Mouse (Mus musculus) c-Kit-positive CD71-positive TER-119-positive erythroid progenitor cells, embryonic 14.5 days (primary cell): Measurements from ENCODE around the gene Tgfb1.

Experiments
- DNase-seq: peaks from one replicate; pipeline ENCODE4 v3.0.0-alpha.2; 2013; ENCODE audit warnings: low spot score

The Tgfb1 gene

GRCm38 (mm10) chr7:25675405-25675804 lies 11.4 kb upstream of the Tgfb1 start:
- DNase-seq = no peak

DNA sequence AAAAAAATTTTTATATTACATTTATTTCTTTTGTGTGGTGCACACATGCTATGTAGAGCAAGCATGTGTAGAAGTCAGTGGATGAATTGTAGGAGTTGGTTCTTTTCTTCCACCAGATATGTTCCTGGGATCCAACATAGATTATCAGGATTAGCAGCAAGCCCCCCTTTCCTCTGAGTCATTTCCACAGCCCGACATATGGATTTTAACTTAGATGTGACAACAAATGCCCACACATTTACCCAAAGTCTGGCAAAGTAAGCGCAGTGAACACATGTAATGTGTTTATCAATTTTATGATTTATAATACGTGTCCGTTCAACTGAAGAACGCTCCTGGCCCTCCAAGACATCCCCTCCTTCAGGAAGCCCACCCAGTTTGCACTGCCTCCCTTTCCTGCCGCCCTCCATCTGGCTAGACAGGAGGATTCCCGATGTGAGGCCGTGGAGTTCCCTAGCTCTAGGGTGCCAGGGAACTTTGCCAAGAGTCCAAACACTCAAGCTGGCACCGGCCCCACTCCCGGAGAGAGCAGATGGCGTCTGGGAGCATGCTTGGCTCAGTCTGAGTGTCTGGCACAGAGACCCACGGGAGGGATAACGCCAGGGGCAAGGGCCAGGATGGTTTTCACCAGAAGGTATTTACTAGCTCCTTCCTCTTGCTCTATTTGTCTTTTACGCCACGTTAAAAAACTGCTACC lies 10.6 kb upstream of the Tgfb1 start:
- no peak for DNase-seq

DNA sequence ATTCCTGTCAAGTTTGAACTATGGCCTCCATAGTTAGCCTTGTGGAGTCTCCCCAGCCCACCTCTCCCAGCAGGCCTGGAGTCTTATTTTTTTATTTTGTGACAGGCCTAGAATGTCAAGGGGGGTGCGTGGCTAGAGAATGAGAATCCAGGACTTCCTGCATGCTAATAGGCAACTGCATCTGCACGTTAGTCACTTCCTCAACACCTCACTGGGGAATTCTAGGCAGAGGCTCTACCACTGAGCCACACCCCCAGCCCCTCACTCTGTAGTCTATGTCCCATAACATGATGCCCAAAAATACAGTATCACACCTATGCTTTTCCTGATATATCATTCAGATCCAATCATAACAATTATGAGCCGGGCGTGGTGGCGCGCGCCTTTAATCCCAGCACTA lies 9.8 kb upstream of the Tgfb1 start:
- no peak for DNase-seq

DNA sequence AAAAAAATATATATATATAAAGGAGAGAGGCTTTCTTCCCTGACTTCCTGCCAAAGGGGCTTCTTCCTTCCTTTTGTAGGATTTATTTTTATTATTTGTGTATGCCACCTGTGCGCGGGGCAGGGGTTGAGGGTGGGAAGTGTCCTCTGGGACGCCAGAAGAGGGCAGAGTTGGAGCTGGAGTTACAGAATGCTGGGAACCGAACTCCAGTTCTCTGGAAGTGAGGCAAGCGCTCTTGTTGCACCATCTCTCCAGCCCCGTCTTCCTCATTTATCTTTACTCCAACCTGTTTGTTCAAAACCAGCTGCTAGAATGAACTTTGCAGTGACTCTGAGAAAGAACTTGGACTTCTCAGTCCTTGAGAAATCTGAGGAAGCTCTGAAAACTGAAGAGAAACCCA lies 6.8 kb upstream of the Tgfb1 start:
- DNase-seq = no peak

- DNase-seq = peak; percentile 97
These were observed 6.1 kb upstream of the Tgfb1 start, which contains the start of gene B9d2 for GRCm38 (mm10) chr7:25680514-25681258. TSS of gene B9d2 (plus strand) at chr7:25680780.

DNA sequence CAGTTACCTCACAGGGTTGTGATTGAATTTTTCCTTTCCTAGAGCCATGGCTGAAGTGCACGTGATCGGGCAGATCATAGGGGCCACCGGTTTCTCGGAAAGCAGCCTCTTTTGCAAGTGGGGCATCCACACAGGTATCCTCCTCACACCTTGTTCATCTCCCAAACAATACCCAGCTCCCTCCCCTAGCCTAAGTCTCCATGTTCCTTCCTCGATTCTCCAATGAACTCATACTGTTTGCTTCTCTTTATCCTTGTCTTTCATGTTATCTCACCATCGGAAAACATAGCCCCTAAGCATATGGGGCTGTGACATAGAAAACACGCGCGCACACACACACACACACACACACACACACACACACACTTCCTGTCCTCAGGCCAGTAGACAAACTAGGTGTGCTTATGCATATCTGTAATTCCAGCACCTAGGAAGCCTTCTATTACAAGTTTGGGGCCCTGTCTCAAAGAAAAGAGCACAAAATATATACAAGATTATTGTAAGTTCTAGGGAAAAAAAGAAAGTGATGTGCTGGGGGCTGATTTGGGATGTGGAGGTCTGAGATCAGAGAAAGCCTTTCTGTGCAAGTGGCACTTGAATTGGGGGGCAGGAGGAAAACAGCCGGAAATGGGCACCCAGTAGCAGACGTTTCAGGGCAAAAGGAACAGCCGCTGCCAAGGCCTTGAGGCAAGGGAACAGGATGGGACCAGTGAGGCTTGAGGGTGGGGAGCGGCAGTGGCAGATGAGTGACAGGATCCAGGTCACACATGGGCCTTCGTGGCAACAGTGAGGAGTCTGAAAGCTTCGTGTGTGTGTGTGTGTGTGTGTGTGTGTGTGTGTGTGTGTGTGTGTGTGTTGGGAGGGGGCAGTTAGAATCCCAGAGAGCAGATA lies 5.2 kb upstream of the Tgfb1 start:
- no peak for DNase-seq

DNA sequence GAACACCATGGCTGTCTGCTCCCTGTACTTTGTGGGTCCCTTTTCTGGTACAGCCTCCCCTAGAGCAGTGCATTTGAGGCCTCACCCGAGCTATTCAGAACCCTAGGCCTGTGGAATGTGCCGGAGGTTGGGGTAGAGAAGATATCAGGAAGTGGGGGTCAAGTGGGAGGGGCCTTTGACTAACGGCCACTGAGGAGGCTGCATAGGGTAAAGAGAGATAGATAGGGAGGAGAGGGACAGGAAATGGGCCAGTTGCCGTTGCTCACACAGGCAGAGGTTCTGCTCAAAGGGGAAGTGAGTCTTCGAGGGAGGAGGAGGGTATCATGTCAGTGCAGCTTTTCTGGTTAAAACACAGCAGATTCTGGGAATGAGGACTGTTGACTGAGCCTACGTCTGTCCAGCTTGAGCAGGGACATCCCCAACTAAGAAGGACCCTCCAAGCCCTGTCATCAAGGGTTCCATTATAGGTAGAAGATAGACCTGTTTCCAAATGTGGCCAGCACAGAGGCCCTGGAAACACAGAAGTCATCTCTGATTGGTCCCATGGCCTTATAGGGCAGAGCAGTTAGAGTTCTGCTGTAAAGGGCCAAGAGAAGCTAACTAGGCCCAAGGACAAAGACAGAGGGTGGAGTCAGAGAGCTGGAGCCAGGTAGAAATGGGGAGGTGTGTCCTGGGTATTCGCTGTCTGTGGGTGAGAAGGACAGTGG lies 3.2 kb upstream of the Tgfb1 start:
- DNase-seq = peak; percentile 32

- DNase-seq = no peak
These were observed 2.1 kb upstream of the Tgfb1 start for GRCm38 (mm10) chr7:25684659-25685058.

DNA sequence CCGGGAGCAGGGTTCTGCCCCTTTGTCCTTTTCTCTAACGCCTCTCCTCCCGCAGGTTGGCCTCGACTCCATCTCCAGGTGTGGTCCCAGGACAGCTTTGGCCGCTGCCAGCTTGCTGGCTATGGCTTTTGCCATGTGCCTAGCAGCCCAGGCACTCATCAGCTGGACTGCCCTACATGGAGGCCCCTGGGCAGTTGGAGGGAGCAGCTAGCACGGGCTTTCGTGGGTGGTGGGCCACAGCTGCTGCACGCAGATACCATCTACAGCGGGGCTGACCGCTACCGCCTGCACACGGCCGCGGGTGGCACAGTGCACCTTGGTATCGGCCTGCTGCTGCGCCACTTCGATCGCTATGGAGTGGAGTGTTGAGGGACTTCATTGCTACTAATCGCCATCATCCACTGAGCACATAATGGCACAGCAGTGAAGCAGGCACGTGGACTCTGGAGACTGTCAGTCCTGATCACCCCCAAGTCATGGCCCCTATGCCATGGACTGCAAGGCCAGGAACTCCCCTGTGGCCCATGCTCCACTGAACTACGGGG lies 804 bp upstream of the Tgfb1 start:
- no peak for DNase-seq

DNA sequence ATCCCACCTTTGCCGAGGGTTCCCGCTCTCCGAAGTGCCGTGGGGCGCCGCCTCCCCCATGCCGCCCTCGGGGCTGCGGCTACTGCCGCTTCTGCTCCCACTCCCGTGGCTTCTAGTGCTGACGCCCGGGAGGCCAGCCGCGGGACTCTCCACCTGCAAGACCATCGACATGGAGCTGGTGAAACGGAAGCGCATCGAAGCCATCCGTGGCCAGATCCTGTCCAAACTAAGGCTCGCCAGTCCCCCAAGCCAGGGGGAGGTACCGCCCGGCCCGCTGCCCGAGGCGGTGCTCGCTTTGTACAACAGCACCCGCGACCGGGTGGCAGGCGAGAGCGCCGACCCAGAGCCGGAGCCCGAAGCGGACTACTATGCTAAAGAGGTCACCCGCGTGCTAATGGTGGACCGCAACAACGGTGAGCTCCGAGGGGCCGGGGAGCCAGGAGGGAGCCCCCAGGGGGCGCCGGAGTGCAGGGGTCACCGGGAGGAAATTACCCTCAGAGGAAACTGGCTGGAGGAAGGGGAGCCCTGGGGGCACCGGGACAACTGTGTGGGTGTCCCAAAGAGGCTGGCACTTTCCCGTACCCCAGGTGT lies 1.1 kb downstream of the Tgfb1 start:
- peak; percentile 47 for DNase-seq

- DNase-seq = peak; percentile 86
These were observed 2.2 kb downstream of the Tgfb1 start for GRCm38 (mm10) chr7:25688810-25689586.

GRCm38 (mm10) chr7:25689603-25690021 lies 2.8 kb downstream of the Tgfb1 start:
- peak; percentile 62 for DNase-seq

DNA sequence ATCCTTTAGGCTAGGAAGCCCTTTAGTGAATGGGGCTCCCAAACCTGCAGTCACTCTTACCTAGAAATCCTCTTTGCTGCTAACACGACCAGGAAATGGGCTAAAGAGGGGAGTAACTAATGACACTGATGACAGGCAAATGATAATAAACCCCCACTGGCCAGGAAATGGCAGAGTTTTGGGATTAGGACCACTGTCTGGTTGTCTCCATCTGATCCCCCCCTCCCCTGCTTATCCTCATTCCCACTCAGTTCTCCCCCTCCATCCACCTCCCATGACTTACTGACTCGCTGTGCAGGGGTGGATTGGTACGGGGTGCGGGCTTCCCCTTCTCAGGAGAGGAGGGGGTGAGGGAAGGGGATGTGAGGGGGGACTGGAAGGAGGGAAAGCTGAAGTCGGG lies 3.2 kb downstream of the Tgfb1 start:
- DNase-seq = no peak

- no peak for DNase-seq
These were observed 7.3 kb downstream of the Tgfb1 start for GRCm38 (mm10) chr7:25694104-25694503.

DNA sequence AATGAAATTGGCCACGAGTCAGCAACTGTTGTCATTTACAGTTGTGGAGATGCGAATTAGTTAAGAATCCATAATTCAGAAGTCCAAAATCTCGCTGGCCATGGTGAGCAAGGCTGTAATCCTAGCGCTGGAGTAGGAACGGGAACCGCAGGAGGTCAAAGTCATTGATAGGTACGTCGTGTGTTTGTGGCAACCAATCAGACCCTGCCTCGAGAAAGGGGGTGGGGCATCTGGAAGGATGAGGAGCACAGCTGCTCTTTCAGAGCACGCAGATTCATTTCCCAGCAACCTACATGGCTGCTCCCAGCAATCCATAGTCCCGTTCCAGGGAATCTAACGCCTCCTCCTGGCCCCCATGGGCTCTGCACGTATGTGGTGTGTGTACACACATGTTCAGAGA lies 13.0 kb downstream of the Tgfb1 start:
- no peak for DNase-seq

GRCm38 (mm10) chr7:25700732-25701131 lies 13.9 kb downstream of the Tgfb1 start:
- no peak for DNase-seq

- DNase-seq = no peak
These were observed 15.5 kb downstream of the Tgfb1 start for GRCm38 (mm10) chr7:25702350-25702749.

- no peak for DNase-seq
These were observed 17.1 kb downstream of the Tgfb1 start for GRCm38 (mm10) chr7:25703793-25704494.

GRCm38 (mm10) chr7:25704716-25705364 lies 18.0 kb downstream of the Tgfb1 start:
- DNase-seq = no peak
